Mouse (Mus musculus) ovary, postnatal 36 days (tissue): ENCODE measurements around the gene Epb41.

Source experiments
- DNase-seq: peaks from one replicate; pipeline ENCODE4 v3.0.0; 2022; ENCODE audit warnings: low spot score, mixed read lengths

The Epb41 gene

DNA sequence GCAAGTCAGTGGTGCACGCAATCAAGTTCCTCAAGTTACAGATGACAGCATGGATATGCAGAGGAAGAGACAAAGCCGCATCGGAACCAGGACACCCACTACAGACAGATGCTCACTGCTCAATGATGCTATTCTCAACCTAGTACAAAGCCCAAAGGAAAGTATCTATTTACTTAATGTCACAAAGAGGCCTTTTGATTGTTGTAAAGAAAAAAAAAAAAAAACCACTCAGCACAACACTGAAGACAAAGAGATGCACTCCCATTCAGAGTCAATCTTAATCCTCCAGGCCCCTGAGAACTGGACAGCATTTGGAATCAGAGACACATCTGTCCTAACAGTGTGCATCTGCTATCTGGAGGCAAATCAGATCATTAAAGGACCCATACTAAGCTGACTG, 63.5 kb downstream of the Epb41 start:
- DNase-seq = no peak

DNA sequence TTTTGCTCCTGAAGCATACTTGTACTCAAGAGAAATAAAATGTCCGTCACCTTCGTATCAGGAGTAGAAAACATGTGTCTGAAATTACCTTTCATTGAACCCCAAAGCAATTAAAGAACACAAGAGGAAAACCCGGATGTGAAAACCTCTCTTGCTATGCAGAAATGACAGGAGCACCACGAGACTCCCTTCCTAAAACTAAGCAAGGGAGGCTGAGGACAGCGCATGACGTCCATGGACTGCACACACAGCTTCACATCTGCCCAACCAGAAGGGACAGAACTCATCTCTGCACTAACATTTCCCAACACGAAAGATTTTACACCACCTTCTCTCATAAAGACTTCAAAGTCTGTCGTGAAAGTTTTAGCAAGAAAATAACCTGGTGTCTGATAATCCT, 64.7 kb downstream of the Epb41 start:
- no peak for DNase-seq

DNA sequence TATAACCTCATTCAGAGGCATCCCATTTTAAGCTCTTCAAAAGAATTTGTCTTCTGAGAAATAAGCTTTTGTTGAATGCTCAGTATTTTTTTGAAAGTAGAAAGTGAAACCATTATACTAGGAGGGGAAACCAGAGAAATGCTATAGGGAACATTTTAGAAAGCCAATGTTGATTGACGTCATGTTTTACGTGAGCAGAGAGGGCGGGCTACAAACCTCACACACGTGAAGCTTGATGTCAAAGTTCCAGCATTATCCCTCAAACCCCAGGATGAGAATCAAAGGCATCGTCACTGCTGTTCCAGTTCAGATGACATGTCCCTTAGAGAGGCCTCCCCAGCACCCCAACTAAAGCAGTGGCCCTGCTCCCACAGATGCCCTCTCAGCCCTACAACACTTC, 66.9 kb downstream of the Epb41 start:
- DNase-seq = no peak

DNA sequence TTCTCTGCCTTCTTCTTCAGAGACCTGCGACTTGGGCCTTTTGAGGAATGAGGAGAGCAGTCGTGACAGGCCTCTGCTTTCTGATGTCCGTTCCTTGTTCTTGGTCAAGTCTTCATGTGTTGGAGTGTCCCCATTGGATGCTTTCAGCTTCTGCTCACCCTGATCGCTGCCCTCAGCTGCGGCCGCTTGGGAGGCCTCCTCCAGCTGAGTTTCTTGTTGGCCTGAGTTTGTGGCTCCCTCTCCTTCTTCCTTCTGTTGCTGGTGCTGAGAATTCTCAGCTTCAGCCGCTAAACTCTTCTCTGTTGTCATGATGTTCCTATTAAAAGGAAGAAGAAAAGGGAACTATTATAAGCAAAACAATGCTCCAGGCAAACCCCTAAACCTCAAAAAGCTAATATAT, 68.0 kb downstream of the Epb41 start:
- no peak for DNase-seq

DNA sequence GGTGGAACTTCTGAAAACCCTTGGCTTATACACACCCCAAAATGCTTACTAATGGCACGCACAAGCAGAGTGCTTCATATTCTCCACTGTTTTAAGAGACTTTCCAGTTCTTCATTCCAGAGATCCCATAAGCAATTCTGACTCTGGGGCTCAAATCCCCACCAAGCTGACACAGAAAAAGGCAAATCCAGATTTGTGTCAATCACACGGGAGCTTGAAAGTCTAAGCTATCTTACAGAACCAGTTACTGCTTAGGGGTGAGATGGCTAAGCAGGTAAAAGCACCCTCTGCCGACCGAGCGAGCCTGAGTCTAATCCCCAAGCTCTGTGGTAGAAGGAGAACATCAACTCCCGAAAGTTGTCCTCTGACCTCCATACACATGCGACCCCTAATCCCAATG, 76.5 kb downstream of the Epb41 start:
- DNase-seq = no peak

DNA sequence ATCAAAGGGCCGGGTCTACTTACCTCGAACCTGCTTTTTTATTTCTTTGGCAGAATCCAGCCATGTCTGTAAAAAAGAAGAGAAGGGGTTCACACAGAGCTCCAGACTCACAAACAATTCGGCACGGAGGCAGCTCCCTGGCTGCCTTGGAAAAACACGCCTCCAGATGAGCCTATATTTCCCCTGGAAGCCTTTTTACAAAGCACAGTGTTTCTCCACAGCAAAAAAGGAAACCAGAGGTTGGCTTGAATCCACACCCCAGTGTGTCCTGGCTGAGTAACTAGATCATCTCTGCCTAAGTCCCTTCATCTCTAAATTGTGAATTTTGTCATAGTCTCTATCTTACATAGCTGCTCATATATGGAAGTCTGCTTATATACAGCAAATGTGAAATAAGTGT, 77.6 kb downstream of the Epb41 start:
- DNase-seq = no peak

DNA sequence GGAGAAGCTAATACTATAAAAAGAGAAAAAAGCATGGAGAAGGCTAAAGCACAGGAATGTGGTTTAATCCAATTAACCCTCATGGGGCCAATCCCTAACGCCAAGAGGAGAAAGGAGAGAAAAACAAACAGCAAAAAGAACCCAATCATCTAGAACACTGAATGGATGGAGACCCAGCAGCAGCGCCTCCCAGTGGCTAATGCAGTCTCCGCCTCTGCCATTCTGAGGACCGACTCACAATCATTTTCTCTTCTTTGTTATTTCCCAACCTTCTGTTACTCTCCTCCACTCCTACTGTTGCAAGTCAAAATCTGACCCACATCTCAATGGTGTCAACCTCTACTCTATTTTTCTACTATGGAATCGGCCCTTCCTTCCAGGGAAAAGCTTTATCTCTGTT, 78.1 kb downstream of the Epb41 start:
- DNase-seq = no peak

DNA sequence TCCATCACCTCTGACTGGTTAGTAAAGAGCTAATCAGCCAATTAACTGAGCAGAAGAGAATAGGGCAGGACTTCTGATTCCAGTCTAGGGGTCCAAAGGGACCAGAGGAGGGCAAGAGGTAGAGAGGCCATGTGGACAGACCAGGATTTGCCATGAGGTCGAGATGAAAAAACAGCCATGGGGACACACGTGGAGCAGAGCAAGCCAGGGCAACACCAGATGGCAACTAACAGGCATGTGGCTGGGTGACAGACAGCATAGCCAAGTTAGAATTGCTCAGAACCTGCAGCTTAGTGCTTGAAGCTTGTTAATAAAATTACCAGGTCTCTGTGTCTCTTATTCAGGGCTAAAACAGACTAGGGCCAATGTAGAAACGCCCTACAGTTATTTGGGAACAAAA, 81.3 kb downstream of the Epb41 start:
- no peak for DNase-seq

DNA sequence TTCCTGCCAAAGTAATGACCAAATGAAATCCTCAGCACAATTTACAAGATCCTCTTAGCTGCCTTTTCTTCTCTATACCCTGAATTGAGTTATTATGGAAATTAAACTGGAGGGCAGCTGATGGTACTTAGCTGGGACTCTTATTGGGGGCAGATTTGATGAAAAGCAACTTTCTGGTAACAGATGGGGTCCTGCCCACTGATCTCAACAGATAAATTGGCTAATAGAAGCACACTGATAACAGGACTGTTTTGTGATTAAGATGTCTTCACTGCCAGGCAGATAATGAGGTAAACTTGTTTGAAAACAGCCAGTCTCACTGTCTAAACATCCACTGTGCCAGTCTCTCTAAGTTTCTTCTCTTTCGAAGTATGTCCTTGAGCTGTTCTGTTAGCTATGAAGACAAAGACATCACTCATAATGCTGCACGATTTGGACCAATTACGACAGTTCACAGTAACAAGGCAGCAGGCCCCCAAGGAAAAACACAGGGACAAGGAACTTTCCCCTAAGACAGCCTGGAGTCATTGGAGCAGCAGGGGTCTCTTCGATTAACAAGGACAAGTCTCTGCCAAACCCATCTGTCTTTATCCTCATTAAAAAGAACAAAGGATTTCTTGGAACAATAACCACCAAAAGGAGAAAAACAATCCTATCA, 92.1 kb downstream of the Epb41 start:
- DNase-seq = no peak

DNA sequence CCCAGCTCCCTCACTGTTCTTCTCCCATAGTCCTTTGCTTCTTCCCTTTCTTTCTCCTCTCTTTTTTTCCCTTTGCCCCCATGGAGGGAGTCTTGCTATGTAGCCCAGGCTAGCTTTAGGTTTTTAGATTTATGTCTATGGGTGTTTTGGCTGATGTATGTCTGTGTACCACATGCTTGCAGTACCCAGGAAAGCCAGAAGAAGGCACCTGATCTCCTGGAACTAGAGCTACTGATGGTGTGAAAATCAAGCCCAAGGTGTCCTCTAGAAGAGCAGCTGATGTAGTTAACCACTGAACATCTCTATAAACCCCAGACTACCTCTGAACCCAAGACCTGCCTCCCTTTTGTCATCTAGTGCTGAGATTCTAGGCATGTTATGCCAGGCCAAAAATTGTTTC, 93.4 kb downstream of the Epb41 start:
- DNase-seq = no peak

DNA sequence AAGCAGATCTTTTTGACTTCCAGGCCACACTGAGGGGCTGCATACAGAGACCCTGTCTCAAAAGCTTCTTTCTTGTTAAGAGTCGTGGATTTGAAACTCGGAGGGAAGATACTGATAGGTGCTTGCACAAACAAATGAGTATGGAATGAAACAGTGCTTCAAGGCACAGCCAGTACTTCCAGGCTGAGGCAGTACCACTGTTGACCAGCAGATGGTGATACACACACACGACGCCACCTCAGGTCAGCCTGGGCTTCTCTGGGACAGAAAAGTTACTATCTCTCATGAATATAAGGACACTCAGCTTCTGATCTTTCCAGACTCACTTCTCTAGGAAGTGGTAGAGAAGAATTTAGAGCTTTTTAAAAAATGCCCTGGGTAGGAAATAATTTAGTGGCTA, 97.9 kb downstream of the Epb41 start:
- DNase-seq = peak; percentile 71

DNA sequence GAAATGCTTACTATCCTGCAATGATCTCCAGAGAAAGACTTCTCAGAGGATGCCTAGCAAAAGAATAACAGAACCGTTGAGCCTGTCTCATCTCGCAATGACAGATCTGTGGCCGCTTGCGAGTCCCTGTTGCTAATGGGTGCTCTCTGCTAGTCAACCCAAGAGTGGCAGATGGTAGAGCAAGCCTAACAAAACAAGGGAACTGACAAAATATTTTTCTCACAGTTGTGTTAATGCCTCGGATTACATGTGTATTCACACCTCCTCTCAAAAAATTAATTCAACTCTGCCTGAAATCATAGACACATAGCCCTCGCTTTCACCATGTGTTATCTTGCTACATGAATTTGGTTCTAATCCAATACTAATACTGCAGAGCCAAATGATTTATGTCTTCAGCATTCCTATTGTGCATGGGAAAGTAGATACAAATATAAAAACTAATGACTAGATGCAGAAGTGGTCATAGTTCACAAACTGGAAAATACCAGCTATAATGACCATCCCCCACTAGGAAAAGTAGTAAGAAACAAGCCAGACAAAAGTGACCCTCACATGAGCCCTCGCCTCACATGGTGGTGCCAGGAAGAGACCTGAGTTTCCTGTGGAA, 104.8 kb downstream of the Epb41 start:
- DNase-seq = no peak

DNA sequence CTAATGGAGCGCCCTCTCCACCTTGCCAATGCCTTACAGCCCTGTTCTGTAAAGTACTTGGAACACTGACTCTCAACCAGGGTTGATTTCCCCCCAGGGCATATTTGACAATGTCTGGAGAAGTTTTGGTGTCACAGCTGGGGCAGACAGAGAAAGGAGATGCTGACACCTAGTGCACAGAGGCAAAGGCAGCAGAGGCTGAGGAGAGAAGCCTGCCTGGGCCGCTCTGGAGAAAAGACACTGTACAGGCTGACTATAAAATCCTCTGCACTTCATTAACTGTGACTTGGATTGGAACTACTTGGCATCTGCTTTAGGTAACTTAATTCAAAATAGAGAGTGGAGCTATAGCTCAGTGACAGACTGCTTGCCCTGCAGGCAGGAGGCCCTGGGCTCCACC, 106.2 kb downstream of the Epb41 start:
- DNase-seq = no peak

DNA sequence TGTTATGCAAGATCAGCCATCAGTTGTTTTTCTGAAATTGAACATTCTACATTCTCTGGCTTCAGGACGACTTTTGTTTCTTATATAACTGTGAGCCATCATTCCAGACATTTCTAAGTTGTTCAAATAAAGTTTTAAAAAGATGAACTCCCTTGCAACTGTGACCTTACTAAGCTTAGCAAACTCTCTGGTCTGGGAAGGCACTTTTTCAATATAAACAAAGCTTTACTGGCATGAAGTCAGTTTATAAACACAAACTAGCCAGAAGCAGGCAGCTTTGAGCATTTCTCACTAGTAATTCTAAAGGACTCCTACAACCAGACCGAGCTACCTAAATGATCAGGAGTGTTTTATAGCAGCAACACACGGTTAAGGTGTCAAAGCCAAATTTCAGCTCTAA, 118.0 kb downstream of the Epb41 start:
- no peak for DNase-seq

DNA sequence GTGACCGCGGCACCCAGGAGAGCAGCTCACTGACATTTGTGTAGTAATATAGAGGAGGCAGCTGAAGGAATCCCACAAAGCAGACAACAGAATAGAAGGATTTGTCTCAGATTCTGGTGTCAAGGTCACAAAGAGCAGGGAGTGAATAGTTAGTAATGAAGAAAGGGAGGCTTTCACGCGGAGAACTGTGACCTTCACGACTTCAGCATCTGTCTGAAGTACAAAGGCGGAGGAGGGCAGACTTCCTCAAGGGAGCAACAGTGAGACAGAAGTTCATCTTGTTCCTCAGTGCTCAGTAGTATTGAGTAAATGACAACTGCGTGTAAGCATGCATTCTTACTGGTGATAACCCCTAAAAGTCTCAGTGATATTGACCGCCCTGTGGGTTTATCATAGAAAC, 124.5 kb downstream of the Epb41 start:
- DNase-seq = no peak

DNA sequence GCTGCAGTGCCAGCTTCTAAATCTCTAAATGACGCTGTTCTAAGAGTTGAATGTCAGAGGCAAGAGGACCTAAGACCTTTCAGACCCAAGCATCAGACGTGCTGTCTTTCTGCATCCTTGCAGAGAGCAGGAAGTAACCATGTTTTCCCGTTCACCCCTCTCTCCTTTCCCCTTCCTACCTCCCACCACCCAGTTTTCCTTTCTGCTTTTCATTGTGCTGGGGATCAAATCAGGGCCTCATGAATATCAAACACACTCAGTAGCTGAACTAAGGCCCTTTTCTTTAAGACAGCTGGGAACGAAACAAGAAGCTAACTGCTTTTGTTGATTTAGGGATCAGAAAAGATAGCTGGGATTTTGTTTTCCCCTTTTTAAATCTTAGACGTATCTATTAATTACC, 125.2 kb downstream of the Epb41 start:
- DNase-seq = no peak

DNA sequence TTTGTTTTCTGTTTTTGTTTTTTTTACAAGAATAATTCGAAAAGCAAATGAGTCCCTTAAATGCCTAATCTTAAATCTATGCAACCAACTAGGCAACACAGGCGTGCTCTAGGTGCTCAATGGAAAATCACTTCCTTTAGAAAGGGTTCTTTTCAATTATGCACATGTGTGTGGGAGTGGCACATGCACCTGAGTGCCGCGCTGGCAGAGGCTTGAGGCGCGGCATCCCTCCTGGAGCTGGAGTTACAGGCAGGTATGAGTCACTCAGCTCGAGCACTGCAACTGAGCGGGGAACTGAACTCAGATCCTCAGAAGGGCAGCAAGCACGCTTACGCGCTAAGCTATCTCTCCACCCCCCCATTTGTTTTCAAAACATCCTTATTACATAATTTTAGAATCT, 127.3 kb downstream of the Epb41 start:
- DNase-seq = no peak

DNA sequence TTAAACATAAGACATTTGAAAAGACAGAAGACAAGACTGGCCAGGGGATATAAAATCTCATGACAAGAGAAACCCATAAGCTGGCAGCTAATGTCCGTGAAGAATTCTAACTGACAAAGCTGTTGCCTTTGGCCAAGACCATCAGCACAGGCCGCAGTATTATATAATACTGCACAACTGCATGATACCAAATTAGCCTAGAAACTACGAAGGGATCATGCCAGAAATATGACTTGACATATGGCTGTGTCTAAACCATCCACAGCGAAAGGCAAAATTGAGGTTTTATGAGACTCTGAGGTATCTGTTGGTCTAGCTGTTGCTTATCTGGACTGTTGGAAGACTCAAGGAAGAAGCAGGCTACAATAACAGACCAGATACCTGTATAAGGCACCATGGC, 134.3 kb downstream of the Epb41 start:
- no peak for DNase-seq

DNA sequence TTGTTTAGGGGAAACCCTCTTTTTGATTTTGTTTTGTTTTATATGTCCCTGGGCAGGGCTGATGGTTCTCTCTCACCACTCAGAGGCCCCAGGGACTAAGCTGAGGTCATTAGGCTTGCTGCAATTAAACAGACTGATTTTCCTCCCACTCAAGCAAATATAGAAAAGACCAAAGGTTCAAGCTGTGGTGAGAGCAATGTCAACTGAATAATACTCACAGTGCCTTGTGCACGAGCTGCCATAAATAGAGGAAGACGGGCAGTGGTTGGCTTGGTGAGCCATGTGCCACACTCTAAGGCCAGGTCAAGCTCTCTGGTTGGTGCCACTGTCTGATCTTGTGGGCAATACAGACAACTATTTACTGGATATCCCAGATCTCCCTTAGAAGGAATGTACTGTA, 135.7 kb downstream of the Epb41 start:
- DNase-seq = no peak

DNA sequence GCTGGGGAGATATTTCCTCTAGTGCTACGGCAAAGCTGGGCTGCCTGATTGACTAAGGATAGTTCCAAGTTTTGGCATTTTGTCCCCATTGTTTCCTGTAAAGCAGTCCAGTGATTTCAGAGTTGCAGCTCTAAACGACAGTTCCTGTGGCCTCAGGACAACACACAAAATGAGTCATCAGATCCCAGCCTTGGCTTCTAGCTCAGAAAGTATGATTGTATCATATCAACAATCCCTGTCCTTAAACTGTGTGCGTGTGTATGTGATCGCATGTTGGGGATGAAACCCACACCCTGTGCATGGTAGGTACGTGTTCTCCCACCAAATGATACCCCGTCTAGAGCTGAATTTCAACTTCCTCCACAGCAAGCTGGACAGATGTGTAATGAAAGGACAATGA, 146.0 kb downstream of the Epb41 start:
- no peak for DNase-seq

DNA sequence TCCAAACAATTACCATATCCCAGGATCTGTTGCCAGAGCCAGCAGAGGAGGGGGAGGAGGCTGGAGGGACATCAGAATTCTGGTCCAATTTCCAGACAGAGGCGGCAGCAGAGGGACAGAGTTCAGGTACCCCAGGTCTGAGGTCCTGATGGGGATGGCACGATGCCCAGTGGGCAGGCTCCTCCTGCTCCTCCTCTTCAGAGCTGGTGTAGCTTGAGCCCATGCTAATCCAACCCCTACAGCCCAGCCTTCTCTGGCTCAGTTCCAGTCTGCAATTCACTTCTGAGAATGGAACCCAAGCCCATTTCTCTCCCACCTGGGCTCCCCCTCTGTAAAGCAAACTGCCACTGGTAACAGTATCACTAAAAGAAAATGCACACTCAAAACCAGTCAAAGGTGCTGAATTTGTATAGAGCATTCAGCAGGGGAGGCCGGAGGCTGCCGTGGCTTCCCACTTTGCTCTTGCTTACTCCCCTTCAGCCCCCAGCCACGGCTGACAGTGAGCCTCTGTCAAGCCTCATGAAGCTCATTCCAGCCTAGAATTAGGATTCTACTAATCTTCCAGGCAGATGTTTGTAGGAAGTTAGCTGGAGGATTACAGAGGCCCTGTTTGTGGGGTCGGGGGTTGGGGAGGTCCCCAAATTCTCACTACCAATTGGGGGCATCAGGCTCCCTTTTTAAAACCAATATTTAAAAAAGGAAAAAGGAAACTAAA, 150.9 kb downstream of the Epb41 start:
- peak; percentile 56 for DNase-seq

DNA sequence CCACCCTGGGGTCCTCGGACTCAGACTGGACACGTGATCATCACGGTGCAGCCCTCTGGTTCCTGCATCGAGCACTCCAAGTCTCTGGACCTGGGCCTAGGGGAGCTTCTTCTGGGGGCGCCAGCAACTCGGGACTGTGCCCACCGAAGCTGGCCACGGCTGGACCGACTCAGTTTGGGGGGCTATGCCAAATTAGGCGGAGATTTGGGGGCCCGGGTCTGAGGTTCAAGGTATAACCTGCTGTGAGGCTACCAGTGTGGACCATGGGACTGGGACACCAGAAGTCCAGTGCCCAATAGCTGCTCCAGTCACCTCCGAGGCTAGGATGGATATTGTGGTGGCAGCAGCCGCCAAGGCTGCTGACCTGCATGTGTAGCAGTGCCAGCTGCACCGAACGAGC, 152.7 kb downstream of the Epb41 start:
- DNase-seq = no peak

DNA sequence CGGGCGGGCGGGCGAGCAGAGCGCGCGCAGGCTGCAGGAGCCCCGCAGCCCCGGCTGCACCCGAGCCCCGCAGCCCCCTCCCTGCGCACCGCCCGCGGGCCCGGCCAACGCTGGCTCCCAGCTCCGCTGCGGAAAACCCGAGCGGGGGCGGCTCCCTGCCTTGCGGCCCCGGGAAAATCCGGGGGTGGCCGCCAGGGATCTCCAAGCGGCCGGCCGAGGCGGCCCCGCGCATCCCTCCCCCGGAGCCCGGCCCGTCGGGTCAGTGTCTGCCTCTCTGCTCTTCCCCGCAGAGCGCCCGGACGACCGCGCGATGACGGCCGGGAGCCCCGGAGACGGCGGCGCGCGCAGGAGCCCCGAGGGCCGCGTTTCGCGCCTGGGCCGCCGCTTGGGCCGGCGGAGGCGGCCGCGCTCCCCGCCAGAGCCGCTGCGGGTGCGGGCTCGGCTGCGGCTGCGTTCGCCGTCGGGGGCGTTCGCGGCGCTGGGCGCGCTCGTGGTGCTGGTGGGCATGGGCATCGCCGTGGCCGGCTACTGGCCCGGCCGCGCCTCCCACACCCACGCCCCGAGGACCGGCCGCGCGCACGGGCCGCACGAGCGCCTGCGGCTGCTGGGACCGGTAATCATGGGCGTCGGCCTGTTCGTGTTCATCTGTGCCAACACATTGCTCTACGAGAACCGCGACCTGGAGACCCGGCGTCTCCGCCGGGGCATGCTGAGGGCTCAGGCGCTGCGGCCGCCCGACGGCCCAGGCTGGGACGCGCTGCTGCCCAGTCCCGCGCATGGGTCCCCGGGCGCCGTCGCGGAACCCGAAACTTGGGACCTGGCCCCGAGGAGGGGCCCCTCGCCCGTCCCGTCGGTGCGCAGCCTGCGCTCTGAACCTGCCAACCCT, 153.4 kb downstream of the Epb41 start, which contains the start of gene Tmem200b:
TSS of gene Tmem200b (plus strand) at position 311 of the 886 bp plus-strand sequence.
- DNase-seq = peak; percentile 47
